Mouse (Mus musculus): Measurements from ENCODE around the gene Scamp2.

DNA sequence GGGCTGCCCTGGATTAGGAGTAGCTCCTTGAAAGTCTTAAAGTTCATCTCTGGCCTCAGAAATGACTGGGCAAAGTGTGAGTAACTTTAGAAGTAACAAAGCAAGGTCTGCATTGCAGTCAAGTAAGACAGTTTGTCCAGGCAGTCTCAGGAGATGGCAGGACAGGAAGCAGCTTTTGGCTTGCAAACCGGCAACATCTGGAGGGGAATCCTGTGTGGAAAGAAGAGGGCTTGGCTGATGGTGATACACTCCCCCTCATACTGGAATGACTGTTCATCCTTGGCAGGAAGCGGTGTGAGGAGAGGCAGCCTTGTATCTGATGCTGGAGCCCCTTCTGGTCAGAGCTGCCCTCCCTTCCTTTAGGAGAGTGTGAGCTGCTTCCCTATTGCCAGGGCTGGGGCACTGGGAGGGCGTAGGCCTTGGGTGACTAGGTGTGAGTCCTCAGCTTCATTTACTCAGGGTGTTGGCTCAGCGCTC, 2.2 kb downstream of the Scamp2 start:
- TF ChIP-seq CTCF (IDR thresholded peaks at IDR 0.05; ENCODE audit: insufficient read depth, low read length) (no peak), POLR2A (IDR thresholded peaks at IDR 0.05; ENCODE audit: borderline replicate concordance, extremely low read depth, low read depth, low read length) (no peak)
